Mouse (Mus musculus): Measurements from ENCODE around the gene Med25. TPM values are rescaled to one million over a fixed set of nuclear protein-coding genes. Genes with fewer than 3 reads are reported as not detected.

The Med25 gene
- polyA plus RNA-seq, 1 experiment from 2014 or later = 80.0 TPM

DNA sequence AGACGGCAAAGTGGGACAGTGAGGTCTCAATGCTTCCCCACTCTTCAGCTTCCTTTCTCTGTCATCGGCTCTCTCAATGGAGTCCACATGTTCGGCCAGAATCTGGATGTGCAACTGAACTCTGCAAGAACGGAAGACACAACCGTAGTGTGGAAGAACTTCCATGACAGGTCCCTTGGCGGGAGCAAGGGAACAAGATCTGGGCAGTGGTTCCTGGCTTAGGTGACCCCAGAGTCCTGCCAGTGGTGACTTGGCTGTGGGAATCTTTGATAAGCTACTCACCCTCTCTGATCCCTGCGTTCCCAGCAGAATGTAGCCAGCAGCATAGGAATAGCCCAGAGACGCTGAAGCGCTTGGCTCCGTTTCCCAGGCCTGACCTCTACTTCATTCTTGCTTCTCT is 4.0 kb upstream of the Med25 start:
- peak overlapping the region; percentile 79 for H3K9ac ChIP-seq (ENCODE audit: low read depth, low read length)
- peaks cover 16% of the 10 kb centered on the region for H3K4me1 ChIP-seq (ENCODE audit: control insufficient read depth, insufficient read depth, low read length)
- WGBS = 33% methylated on average over 10 of the region's 10 CpGs

DNA sequence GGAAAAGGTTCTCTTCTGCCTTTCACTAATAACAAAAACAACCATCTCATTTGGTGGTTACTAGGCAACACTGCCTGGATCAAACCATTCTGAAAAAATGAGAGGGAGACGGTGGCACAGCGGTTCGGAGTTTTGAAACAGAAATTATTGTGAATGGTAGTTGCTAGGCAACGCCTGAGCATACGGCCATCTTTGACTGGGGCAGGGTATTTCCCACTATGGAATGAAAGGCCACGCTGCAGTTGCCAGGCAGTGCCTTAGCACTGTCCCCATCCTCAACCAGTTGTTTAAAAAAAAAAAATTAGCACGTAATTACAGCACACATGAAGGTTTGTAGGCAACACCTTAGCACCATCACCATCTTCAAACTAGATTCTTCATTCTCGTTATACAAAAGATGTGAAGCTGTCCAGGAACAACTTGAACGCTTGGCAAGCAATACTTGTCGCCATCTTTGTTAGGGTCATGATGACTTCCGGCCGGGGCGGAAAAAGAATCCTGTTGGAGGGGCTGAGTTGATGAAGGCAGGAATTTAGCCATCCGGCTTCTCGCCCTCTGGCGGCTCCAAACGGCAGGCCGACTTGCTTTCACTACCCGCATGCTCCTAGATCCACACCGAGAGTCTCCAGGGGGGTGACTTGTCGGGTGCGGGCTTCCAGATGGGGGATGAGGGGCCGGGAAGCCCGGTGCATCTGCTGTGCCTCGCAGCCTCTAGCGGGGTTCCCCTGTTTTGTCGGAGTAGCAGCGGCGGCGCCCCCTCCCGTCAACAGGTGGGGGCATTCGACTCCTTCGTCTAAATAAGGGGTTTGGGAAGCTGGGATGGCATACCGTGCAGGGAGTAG is 3.3 kb upstream of the Med25 start, which contains the start of gene Fuz:
Fuz (plus strand) TSS at position 487 of the 842 bp plus-strand sequence.
- Histone ChIP-seq H3K9ac (ENCODE audit: low read depth, low read length) (peak within 1 kb of the TSS; percentile 79), H3K4me2 (replicated peaks; ENCODE audit: low read depth, low read length) (peak within 1 kb of the TSS; percentile 74), H3K36me3 (ENCODE audit: control insufficient read depth, insufficient read depth, low read length) (peaks cover 17% of the 10 kb centered on the region), H3K27ac (ENCODE audit: low read depth, low read length) (peak within 1 kb of the TSS; percentile 78), H3K9me3 (ENCODE audit: control insufficient read depth, low read length) (no peaks in the 10 kb centered on the region), H3K4me3 (ENCODE audit: low read length) (peak within 1 kb of the TSS; percentile 64), H3K4me1 (ENCODE audit: control insufficient read depth, insufficient read depth, low read length) (peaks cover 22% of the 10 kb centered on the region), H3K27me3 (ENCODE audit: control insufficient read depth, insufficient read depth, low read length) (no peaks in the 10 kb centered on the region)
- WGBS = 2% methylated on average over 34 of the region's 34 CpGs
- ATAC-seq (ENCODE audit: low FRiP score, low TSS enrichment) = peak; percentile 50

More for the DNA sequence above, 4.0 kb upstream of the Med25 start:
- H3K36me3 ChIP-seq (ENCODE audit: control insufficient read depth, insufficient read depth, low read length) = peaks cover 19% of the 10 kb centered on the region
- peak overlapping the region; percentile 78; the same call in 1 of the 2 replicates for H3K27ac ChIP-seq (ENCODE audit: low read depth, low read length)
- no peaks in the 10 kb centered on the region for H3K9me3 ChIP-seq (ENCODE audit: control insufficient read depth, low read length)
- ATAC-seq (ENCODE audit: low FRiP score, low TSS enrichment) = no peak
- peak overlapping the region; percentile 74 for H3K4me2 ChIP-seq (replicated peaks; ENCODE audit: low read depth, low read length)
- H3K27me3 ChIP-seq (ENCODE audit: control insufficient read depth, insufficient read depth, low read length) = no peaks in the 10 kb centered on the region
- peak overlapping the region; percentile 64 for H3K4me3 ChIP-seq (ENCODE audit: low read length)

DNA sequence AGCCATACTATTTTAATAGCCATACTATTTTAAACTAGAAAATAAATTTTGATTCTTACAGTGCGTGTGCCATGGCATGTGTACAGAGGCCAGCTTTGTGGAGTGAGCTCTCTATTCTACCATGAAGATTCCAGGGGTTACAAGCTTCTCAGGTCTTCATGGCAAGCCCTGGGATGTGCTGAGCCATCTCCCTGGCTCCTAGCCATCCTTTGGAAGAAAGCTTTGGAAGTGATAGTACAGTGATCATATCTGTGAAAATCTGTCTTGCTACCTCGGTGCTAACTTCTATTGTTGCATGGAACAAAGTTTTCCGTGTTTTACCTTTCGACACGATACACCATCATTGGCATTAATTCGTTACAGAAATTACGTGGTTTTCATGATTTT is 2.7 kb upstream of the Med25 start:
- Histone ChIP-seq H3K9ac (ENCODE audit: low read depth, low read length) (no peak overlapping the region), H3K4me2 (replicated peaks; ENCODE audit: low read depth, low read length) (peak overlapping the region; percentile 74), H3K27ac (ENCODE audit: low read depth, low read length) (peak overlapping the region; percentile 37), H3K9me3 (ENCODE audit: control insufficient read depth, low read length) (no peaks in the 10 kb centered on the region), H3K4me3 (ENCODE audit: low read length) (peak overlapping the region; percentile 64), H3K4me1 (ENCODE audit: control insufficient read depth, insufficient read depth, low read length) (peaks cover 29% of the 10 kb centered on the region), H3K36me3 (ENCODE audit: control insufficient read depth, insufficient read depth, low read length) (peaks cover 13% of the 10 kb centered on the region), H3K27me3 (ENCODE audit: control insufficient read depth, insufficient read depth, low read length) (no peaks in the 10 kb centered on the region)
- no peak for ATAC-seq (ENCODE audit: low FRiP score, low TSS enrichment)
- 82% methylated on average over 7 of the region's 7 CpGs for WGBS

DNA sequence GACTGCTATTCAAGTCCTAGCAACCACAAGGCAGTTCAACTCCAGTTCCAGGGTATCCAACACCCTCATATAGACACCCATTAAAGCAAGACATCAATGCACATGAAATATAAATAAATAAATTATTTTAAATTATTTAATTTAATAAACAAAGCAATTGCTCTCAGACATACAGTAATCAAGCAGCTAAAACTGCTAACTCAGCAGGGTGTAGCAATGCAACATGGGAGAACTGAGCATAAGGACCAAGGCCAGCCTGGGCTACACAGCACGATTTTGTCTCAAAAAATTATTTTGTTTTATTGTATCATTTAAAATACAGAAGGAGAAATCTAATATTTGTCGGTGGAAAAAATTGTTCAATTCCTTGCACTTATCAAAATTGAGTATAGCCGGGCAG is 1.7 kb upstream of the Med25 start:
- no peak overlapping the region for H3K9ac ChIP-seq (ENCODE audit: low read depth, low read length)
- H3K4me2 ChIP-seq (replicated peaks; ENCODE audit: low read depth, low read length) = no peak overlapping the region
- H3K9me3 ChIP-seq (ENCODE audit: control insufficient read depth, low read length) = no peaks in the 10 kb centered on the region
- no peak overlapping the region for H3K4me3 ChIP-seq (ENCODE audit: low read length)
- H3K27ac ChIP-seq (ENCODE audit: low read depth, low read length) = no peak overlapping the region
- H3K4me1 ChIP-seq (ENCODE audit: control insufficient read depth, insufficient read depth, low read length) = peaks cover 29% of the 10 kb centered on the region
- no peak for ATAC-seq (ENCODE audit: low FRiP score, low TSS enrichment)
- no peaks in the 10 kb centered on the region for H3K27me3 ChIP-seq (ENCODE audit: control insufficient read depth, insufficient read depth, low read length)
- WGBS = 90% methylated on average over 3 of the region's 3 CpGs
- peaks cover 10% of the 10 kb centered on the region for H3K36me3 ChIP-seq (ENCODE audit: control insufficient read depth, insufficient read depth, low read length)

DNA sequence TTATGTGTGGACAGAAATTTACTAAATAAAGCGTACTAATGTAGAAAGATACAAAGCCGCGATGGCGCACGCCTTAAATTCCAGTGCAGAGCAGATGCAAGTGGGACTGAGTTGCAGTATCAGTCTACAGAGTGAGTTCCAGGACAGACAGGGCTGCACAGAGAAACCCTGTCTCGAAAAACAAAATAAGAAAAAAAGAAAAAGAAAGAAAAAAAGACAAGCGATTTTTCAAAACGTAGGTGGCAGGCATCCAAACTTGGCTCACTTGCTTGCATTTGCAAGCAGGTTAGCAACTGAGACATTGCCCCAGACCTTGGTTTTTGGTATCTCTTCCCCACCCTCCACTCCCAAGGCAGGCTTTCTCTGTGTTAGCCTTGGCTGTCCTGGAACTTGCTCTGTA is 685 bp upstream of the Med25 start:
- H3K9ac ChIP-seq (ENCODE audit: low read depth, low read length) = 0 out of 2 replicates have a peak overlapping the region, but pooled peaks have one; percentile 13
- peaks cover 29% of the 10 kb centered on the region for H3K4me1 ChIP-seq (ENCODE audit: control insufficient read depth, insufficient read depth, low read length)
- H3K36me3 ChIP-seq (ENCODE audit: control insufficient read depth, insufficient read depth, low read length) = peaks cover 15% of the 10 kb centered on the region; the same call in 1 of the 2 replicates
- H3K27ac ChIP-seq (ENCODE audit: low read depth, low read length) = peak overlapping the region; percentile 45; the same call in 1 of the 2 replicates
- H3K4me2 ChIP-seq (replicated peaks; ENCODE audit: low read depth, low read length) = peak overlapping the region; percentile 8; the same call in 1 of the 2 replicates
- no peak for ATAC-seq (ENCODE audit: low FRiP score, low TSS enrichment)
- 30% methylated on average over 8 of the region's 8 CpGs for WGBS
- H3K27me3 ChIP-seq (ENCODE audit: control insufficient read depth, insufficient read depth, low read length) = no peaks in the 10 kb centered on the region
- H3K4me3 ChIP-seq (ENCODE audit: low read length) = no peak overlapping the region
- no peaks in the 10 kb centered on the region for H3K9me3 ChIP-seq (ENCODE audit: control insufficient read depth, low read length)

DNA sequence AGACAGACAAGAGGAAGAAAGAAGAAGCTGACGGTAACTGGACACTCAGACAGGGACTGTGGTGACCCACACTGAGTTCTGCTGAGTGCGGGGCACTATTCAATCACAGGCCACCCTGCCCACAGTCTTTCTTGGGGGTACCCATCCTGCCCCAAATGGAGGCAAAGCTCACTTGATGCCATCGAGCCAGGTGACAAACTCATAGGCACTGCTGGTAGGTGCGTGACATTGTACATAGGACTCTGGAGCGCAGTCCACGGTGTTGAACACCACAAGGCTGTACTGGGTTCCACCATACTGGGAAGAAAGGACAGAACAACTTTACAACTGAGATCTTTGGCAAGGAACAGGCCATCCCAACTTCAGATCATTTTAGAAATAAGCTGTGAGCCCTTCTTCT is 901 bp downstream of the Med25 start:
- Histone ChIP-seq H3K4me3 (ENCODE audit: low read length) (peak overlapping the region; percentile 86), H3K36me3 (ENCODE audit: control insufficient read depth, insufficient read depth, low read length) (peaks cover 22% of the 10 kb centered on the region; the same call in 1 of the 2 replicates), H3K4me2 (replicated peaks; ENCODE audit: low read depth, low read length) (peak overlapping the region; percentile 73), H3K27ac (ENCODE audit: low read depth, low read length) (peak overlapping the region; percentile 92), H3K9me3 (ENCODE audit: control insufficient read depth, low read length) (no peaks in the 10 kb centered on the region), H3K9ac (ENCODE audit: low read depth, low read length) (peak overlapping the region; percentile 89), H3K27me3 (ENCODE audit: control insufficient read depth, insufficient read depth, low read length) (no peaks in the 10 kb centered on the region), H3K4me1 (ENCODE audit: control insufficient read depth, insufficient read depth, low read length) (peaks cover 23% of the 10 kb centered on the region)
- 17% methylated on average over 6 of the region's 6 CpGs for WGBS
- ATAC-seq (ENCODE audit: low FRiP score, low TSS enrichment) = no peak

DNA sequence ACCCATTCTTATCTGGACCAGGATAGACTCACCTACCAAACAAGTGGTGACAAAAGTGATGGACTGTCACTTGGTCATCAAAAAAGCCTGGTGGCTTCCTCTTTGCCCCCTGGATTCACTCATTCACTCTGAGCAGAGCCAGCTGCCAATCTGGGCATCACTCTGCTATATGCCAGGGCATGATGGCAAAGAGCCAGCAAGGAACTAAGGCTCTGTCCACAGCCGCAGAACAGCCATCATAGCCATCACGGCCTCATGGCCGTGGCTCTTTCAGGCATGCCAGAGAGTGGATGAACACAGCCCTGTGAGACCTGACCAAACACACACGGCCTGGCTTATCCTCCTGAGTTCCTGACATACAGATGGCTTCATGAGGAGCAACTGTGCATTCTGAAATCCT is 1.8 kb downstream of the Med25 start:
- WGBS = 90% methylated on average over 4 of the region's 4 CpGs
- peak overlapping the region; percentile 86; the same call in 1 of the 2 replicates for H3K4me3 ChIP-seq (ENCODE audit: low read length)

DNA sequence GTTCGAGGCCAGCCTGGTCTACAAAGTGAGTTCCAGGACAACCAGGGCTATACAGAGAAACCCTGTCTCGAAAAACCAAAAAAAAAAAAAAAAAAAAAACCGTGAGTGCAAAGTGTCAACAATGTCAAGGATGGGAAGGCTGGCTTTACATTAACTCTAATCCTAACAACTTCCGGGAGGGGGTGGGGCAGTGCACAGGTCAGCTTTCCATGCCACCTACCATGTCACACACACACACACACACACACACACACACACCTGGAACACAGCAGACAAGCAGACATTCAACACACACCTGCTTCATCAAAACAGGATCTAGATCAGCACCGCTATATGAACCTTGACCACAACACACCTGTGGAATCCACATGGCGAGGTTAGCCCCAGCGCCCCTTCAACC is 2.3 kb downstream of the Med25 start:
- 80% methylated on average over 6 of the region's 7 CpGs for WGBS
- Histone ChIP-seq H3K9me3 (ENCODE audit: control insufficient read depth, low read length) (no peaks in the 10 kb centered on the region), H3K9ac (ENCODE audit: low read depth, low read length) (no peak overlapping the region), H3K27me3 (ENCODE audit: control insufficient read depth, insufficient read depth, low read length) (no peaks in the 10 kb centered on the region), H3K4me3 (ENCODE audit: low read length) (no peak overlapping the region), H3K27ac (ENCODE audit: low read depth, low read length) (no peak overlapping the region), H3K4me1 (ENCODE audit: control insufficient read depth, insufficient read depth, low read length) (peaks cover 18% of the 10 kb centered on the region), H3K4me2 (replicated peaks; ENCODE audit: low read depth, low read length) (no peak overlapping the region; the same call in 1 of the 2 replicates), H3K36me3 (ENCODE audit: control insufficient read depth, insufficient read depth, low read length) (peaks cover 35% of the 10 kb centered on the region)
- no peak for ATAC-seq (ENCODE audit: low FRiP score, low TSS enrichment)

More for the DNA sequence above, 1.8 kb downstream of the Med25 start:
- no peak overlapping the region for H3K27ac ChIP-seq (ENCODE audit: low read depth, low read length)
- no peak for ATAC-seq (ENCODE audit: low FRiP score, low TSS enrichment)
- H3K4me2 ChIP-seq (replicated peaks; ENCODE audit: low read depth, low read length) = peak overlapping the region; percentile 73
- H3K9me3 ChIP-seq (ENCODE audit: control insufficient read depth, low read length) = no peaks in the 10 kb centered on the region
- H3K9ac ChIP-seq (ENCODE audit: low read depth, low read length) = peak overlapping the region; percentile 89; the same call in 1 of the 2 replicates
- H3K4me1 ChIP-seq (ENCODE audit: control insufficient read depth, insufficient read depth, low read length) = peaks cover 21% of the 10 kb centered on the region
- H3K36me3 ChIP-seq (ENCODE audit: control insufficient read depth, insufficient read depth, low read length) = peaks cover 30% of the 10 kb centered on the region; the same call in 1 of the 2 replicates
- H3K27me3 ChIP-seq (ENCODE audit: control insufficient read depth, insufficient read depth, low read length) = no peaks in the 10 kb centered on the region

Measured in kidney, embryonic 14.5 days (tissue).